Mouse (Mus musculus) kidney, adult 18-20 months (tissue): ENCODE measurements around the gene Cdh23.

Experiments used
- DNase-seq: peaks from one replicate; pipeline ENCODE4 v3.0.0; 2021

Cdh23 gene

GRCm38 (mm10) chr10:60278786-60279185, 417.5 kb downstream of the Cdh23 start:
- DNase-seq: no peak

GRCm38 (mm10) chr10:60278006-60278399, 418.3 kb downstream of the Cdh23 start:
- no peak for DNase-seq

GRCm38 (mm10) chr10:60277207-60278005, 418.9 kb downstream of the Cdh23 start, which contains the start of gene Psap:
TSS of gene Psap (plus strand) at chr10:60277627.
- peak; percentile 94 for DNase-seq

GRCm38 (mm10) chr10:60273382-60273781, 422.9 kb downstream of the Cdh23 start:
- DNase-seq: no peak

GRCm38 (mm10) chr10:60272241-60272640, 424.0 kb downstream of the Cdh23 start:
- no peak for DNase-seq

GRCm38 (mm10) chr10:60271015-60271414, 425.3 kb downstream of the Cdh23 start:
- DNase-seq: no peak

GRCm38 (mm10) chr10:60269141-60270064, 426.9 kb downstream of the Cdh23 start:
- DNase-seq: no peak

- DNase-seq: no peak
Measured at GRCm38 (mm10) chr10:60268738-60269137, 427.6 kb downstream of the Cdh23 start.

- DNase-seq: no peak
Measured at GRCm38 (mm10) chr10:60266842-60267401, 429.4 kb downstream of the Cdh23 start.

GRCm38 (mm10) chr10:60265252-60265651, 431.0 kb downstream of the Cdh23 start:
- DNase-seq: no peak

- DNase-seq: no peak
Measured at GRCm38 (mm10) chr10:60263351-60263750, 432.9 kb downstream of the Cdh23 start.

GRCm38 (mm10) chr10:60262386-60262785, 433.9 kb downstream of the Cdh23 start:
- DNase-seq: peak; percentile 86

GRCm38 (mm10) chr10:60261530-60261929, 434.8 kb downstream of the Cdh23 start:
- no peak for DNase-seq

- DNase-seq: no peak
Measured at GRCm38 (mm10) chr10:60260557-60261294, 435.6 kb downstream of the Cdh23 start.

GRCm38 (mm10) chr10:60257261-60257825, 438.9 kb downstream of the Cdh23 start:
- DNase-seq: no peak

- no peak for DNase-seq
Measured at GRCm38 (mm10) chr10:60256088-60256487, 440.2 kb downstream of the Cdh23 start.
